Mouse (Mus musculus) liver, postnatal 0 days (tissue): ENCODE measurements at regions not wholly inside any gene's neighbourhood (a gene's known extent, or its start where the extent isn't known, plus 50 kb on each side); places are given as distances from the start of the nearest gene placed in this dataset.

Source experiments
- ATAC-seq: fragments of 200-750 bp; cut with Nextera tagmentation; 2 replicates; pipeline ENCODE4 v1.8.0; 2017; ENCODE audit warnings: mild to moderate bottlenecking, moderate library complexity
- DNase-seq: peaks from one replicate; pipeline ENCODE4 v3.0.0-alpha.2; 2016
- H3K27ac ChIP-seq: fragments of 300-500 bp; sonication (generic); 2 replicates; pipeline ENCODE4 v1.5.1; 2014; ENCODE audit warnings: antibody characterized with exemption, moderate library complexity, mild to moderate bottlenecking, low read depth
- H3K27me3 ChIP-seq: fragments of 300-500 bp; sonication (generic); 2 replicates; pipeline ENCODE4 v1.6.1; 2014; ENCODE audit warnings: low read length, control low read depth, mixed read lengths; ENCODE audit not compliant: insufficient read depth
- H3K36me3 ChIP-seq: fragments of 300-500 bp; sonication (generic); replicated peaks from 2 replicates; pipeline ENCODE4 v1.6.1; 2014; ENCODE audit warnings: mild to moderate bottlenecking, control low read depth, low read length, moderate library complexity, mixed read lengths; ENCODE audit not compliant: insufficient read depth
- H3K4me1 ChIP-seq: fragments of 300-500 bp; sonication (generic); 2 replicates; pipeline ENCODE4 v1.6.1; 2014; ENCODE audit warnings: antibody characterized with exemption, mild to moderate bottlenecking, control low read depth; ENCODE audit not compliant: insufficient read depth
- H3K4me2 ChIP-seq: fragments of 300-500 bp; sonication (generic); 2 replicates; pipeline ENCODE4 v1.6.1; 2014; ENCODE audit warnings: low read depth, mild to moderate bottlenecking, low read length, moderate library complexity, mixed read lengths
- H3K4me3 ChIP-seq: fragments of 300-500 bp; sonication (generic); 2 replicates; pipeline ENCODE4 v1.5.1; 2014; ENCODE audit warnings: low read depth, low read length
- H3K9ac ChIP-seq: fragments of 300-500 bp; sonication (generic); replicated peaks from 2 replicates; pipeline ENCODE4 v1.6.1; 2014; ENCODE audit warnings: mild to moderate bottlenecking, moderate library complexity
- H3K9me3 ChIP-seq: fragments of 300-500 bp; sonication (generic); 2 replicates; pipeline ENCODE4 v1.6.1; 2016; ENCODE audit warnings: mild to moderate bottlenecking, control low read depth, low read length, mixed read lengths
- CTCF ChIP-seq: sonication (generic); IDR thresholded peaks from 2 replicates; pipeline ENCODE4 v1.5.1; 2016; ENCODE audit warnings: antibody characterized with exemption, low read depth
- EP300 ChIP-seq: IDR thresholded peaks from 2 replicates; pipeline ENCODE4 v1.6.1; 2016; ENCODE audit warnings: antibody characterized with exemption, low read depth, mild to moderate bottlenecking
- WGBS: fragments of 180-500 bp; shearing (Covaris S2); extraction: QIAGEN DNeasy Blood & Tissue Kit; methylation state at CpG from one replicate; pipeline ENCODE4 v1.1.7; 2014; ENCODE audit not compliant: insufficient replicate concordance; 5-methylcytosine and 5-hydroxymethylcytosine counted together

DNA sequence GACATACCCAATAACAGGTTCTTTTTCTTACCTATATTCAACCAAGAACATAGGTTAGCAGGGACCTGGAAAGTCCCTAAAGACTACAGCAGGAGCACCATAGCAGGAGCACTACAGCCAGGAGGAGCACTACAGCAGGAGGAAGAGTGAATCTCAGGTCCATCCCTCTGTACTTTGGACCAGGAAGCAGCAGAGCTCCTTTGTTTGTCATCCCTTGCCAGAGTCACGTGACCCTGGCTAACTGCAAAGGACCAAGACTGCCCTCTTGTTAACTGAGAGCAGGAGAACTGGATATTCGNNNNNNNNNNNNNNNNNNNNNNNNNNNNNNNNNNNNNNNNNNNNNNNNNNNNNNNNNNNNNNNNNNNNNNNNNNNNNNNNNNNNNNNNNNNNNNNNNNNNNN is 172.2 kb upstream of the Samsn1 start:
- Histone ChIP-seq H3K4me3 (no peak overlapping the region), H3K9ac (no peak overlapping the region), H3K4me1 (no peaks in the 10 kb centered on the region), H3K9me3 (no peaks in the 10 kb centered on the region; the same call in 1 of the 2 replicates), H3K27me3 (no peaks in the 10 kb centered on the region), H3K36me3 (no peaks in the 10 kb centered on the region), H3K27ac (no peak overlapping the region), H3K4me2 (no peak overlapping the region)
- TF ChIP-seq EP300, result no peak
- DNase-seq (no peak), ATAC-seq (no peak)
- WGBS, result 62% methylated on average over 2 of the region's 2 CpGs

DNA sequence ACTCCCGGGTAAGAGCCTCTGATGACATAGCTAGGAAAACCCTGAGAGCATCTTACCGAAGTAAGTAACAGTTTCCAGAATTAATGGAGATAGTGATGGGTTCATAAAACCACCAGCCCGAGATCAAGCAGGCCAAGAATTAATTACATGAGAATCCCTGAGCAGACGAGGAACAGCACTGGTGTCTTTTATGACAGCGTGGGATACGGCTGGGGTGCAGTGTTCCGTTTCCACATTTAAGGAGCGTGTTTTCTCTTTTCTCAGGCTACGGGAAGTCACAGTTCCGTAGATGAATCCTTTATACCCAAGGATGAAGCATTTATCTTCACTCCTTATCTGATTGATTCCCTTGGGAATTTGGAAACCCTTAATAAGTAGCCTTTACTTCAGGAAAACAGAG is 169.1 kb upstream of the Samsn1 start:
- H3K27me3 ChIP-seq, result no peaks in the 10 kb centered on the region
- DNase-seq (no peak), ATAC-seq (no peak)
- no peaks in the 10 kb centered on the region for H3K36me3 ChIP-seq
- H3K4me2 ChIP-seq, result no peak overlapping the region
- TF ChIP-seq EP300 (no peak), CTCF (no peak)
- H3K4me3 ChIP-seq, result no peak overlapping the region
- no peaks in the 10 kb centered on the region for H3K4me1 ChIP-seq
- WGBS, result 89% methylated on average over 10 of the region's 10 CpGs
- H3K9ac ChIP-seq, result no peak overlapping the region
- no peaks in the 10 kb centered on the region for H3K9me3 ChIP-seq
- no peak overlapping the region for H3K27ac ChIP-seq

DNA sequence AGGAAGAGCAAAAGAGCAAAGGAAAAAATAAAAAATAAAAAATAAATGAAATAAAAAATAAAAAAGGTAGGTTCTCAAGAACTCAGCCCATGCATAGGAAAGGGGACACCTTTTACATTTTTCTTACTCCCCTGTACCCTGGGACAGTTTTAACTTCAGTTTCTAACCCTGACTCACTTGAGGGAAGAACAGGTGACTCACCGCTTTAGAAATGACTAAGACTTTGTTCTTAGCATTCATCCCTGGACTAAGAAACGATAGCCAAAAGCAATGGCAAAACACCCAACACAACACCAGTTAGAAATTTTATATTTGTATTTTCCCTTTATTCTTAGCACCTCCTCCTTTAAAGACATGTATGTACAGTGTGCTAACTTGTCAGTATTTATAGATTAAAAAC is 161.5 kb upstream of the Samsn1 start:
- DNase-seq, result no peak
- no peak overlapping the region for H3K27ac ChIP-seq
- no peaks in the 10 kb centered on the region for H3K27me3 ChIP-seq
- TF ChIP-seq CTCF, result no peak
- TF ChIP-seq EP300, result no peak
- no peak overlapping the region for H3K4me3 ChIP-seq
- ATAC-seq, result no peak
- no peak overlapping the region for H3K9ac ChIP-seq
- H3K4me2 ChIP-seq, result no peak overlapping the region
- no peaks in the 10 kb centered on the region for H3K9me3 ChIP-seq
- H3K36me3 ChIP-seq, result no peaks in the 10 kb centered on the region
- 79% methylated on average over 2 of the region's 2 CpGs for WGBS
- no peaks in the 10 kb centered on the region for H3K4me1 ChIP-seq

GRCm38 (mm10) chr16:76183105-76183504 is 161.0 kb upstream of the Samsn1 start:
- H3K36me3 ChIP-seq, result no peaks in the 10 kb centered on the region
- H3K27me3 ChIP-seq, result no peaks in the 10 kb centered on the region
- ATAC-seq (no peak), DNase-seq (no peak)
- no peaks in the 10 kb centered on the region for H3K9me3 ChIP-seq
- no peak overlapping the region for H3K4me2 ChIP-seq
- H3K4me1 ChIP-seq, result no peaks in the 10 kb centered on the region
- no peak overlapping the region for H3K9ac ChIP-seq
- H3K27ac ChIP-seq, result no peak overlapping the region
- TF ChIP-seq EP300 (no peak), CTCF (no peak)
- H3K4me3 ChIP-seq, result no peak overlapping the region
- WGBS, result 45% methylated on average over 3 of the region's 3 CpGs

GRCm38 (mm10) chr16:76181596-76181995 is 159.5 kb upstream of the Samsn1 start:
- ATAC-seq (no peak), DNase-seq (no peak)
- 76% methylated on average over 3 of the region's 3 CpGs for WGBS
- H3K4me1 ChIP-seq, result no peaks in the 10 kb centered on the region
- H3K9ac ChIP-seq, result no peak overlapping the region
- no peak overlapping the region for H3K4me2 ChIP-seq
- no peaks in the 10 kb centered on the region for H3K9me3 ChIP-seq
- H3K27me3 ChIP-seq, result no peaks in the 10 kb centered on the region
- no peak overlapping the region for H3K4me3 ChIP-seq
- H3K27ac ChIP-seq, result no peak overlapping the region
- TF ChIP-seq EP300 (no peak), CTCF (no peak)
- no peaks in the 10 kb centered on the region for H3K36me3 ChIP-seq

DNA sequence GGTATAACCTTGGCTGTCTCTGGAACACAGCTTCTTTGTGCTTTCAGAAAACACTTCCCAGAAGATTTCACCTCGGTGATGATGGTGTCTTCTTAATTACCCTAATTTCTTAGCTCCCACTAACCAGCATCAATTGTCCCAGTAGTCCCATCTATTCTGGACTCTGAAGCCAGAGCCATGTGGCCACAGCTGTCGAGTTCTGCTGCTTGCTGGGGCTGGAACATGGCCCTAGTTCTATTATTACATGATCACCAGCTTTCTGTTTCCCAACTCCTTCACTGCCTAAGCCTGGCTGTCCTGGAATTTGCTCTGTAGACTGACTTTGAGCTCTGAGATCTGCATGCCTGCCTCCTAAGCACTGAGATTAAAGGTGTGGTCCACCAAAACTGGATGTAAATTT is 145.6 kb upstream of the Samsn1 start:
- Histone ChIP-seq H3K36me3 (no peaks in the 10 kb centered on the region), H3K27ac (no peak overlapping the region), H3K9ac (no peak overlapping the region), H3K4me2 (no peak overlapping the region), H3K4me1 (no peaks in the 10 kb centered on the region), H3K9me3 (no peaks in the 10 kb centered on the region), H3K27me3 (no peaks in the 10 kb centered on the region), H3K4me3 (no peak overlapping the region)
- DNase-seq (no peak), ATAC-seq (no peak)
- TF ChIP-seq CTCF, result no peak
- WGBS, result 65% methylated on average over 2 of the region's 2 CpGs

- Histone ChIP-seq H3K9ac (no peak overlapping the region), H3K36me3 (no peaks in the 10 kb centered on the region), H3K27me3 (no peaks in the 10 kb centered on the region), H3K27ac (no peak overlapping the region), H3K4me3 (no peak overlapping the region), H3K4me2 (no peak overlapping the region), H3K9me3 (no peaks in the 10 kb centered on the region), H3K4me1 (no peaks in the 10 kb centered on the region)
- WGBS, result 76% methylated on average over 5 of the region's 5 CpGs
- ATAC-seq (no peak), DNase-seq (no peak)
- TF ChIP-seq EP300 (no peak), CTCF (no peak)
Measured at GRCm38 (mm10) chr16:76160879-76161278, 138.8 kb upstream of the Samsn1 start.
